Mouse (Mus musculus): ENCODE measurements at regions not wholly inside any gene's neighbourhood (a gene's known extent, or its start where the extent isn't known, plus 50 kb on each side); places are given as distances from the start of the nearest gene placed in this dataset.

GRCm38 (mm10) chr3:60292940-60293339, 179.7 kb upstream of the Mbnl1 start:
- no peak for TF ChIP-seq CTCF (IDR thresholded peaks at IDR 0.05; ENCODE audit: borderline replicate concordance, control insufficient read depth, extremely low read depth, insufficient read depth, low read length, poor library complexity)
- TF ChIP-seq POLR2A (IDR thresholded peaks at IDR 0.05; ENCODE audit: control insufficient read depth, extremely low read depth, insufficient read depth, low read length, poor library complexity), result no peak
- WGBS, result 96% methylated on average over 2 of the region's 2 CpGs
- H3K27ac ChIP-seq (ENCODE audit: control insufficient read depth, insufficient read depth, low read length), result no peak overlapping the region
- no peak for DNase-seq
- H3K4me1 ChIP-seq (replicated peaks; ENCODE audit: control insufficient read depth, insufficient read depth, low read length), result no peaks in the 10 kb centered on the region
- no peaks in the 10 kb centered on the region for H3K36me3 ChIP-seq (ENCODE audit: control insufficient read depth, insufficient read depth, low read length)
- H3K27me3 ChIP-seq (ENCODE audit: control insufficient read depth, insufficient read depth, low read length), result no peaks in the 10 kb centered on the region
- H3K4me3 ChIP-seq (ENCODE audit: control insufficient read depth, insufficient read depth, low read length), result no peak overlapping the region

GRCm38 (mm10) chr3:60305399-60305798, 167.2 kb upstream of the Mbnl1 start:
- no peak overlapping the region for H3K4me3 ChIP-seq (ENCODE audit: control insufficient read depth, insufficient read depth, low read length)
- DNase-seq, result no peak
- TF ChIP-seq CTCF (IDR thresholded peaks at IDR 0.05; ENCODE audit: borderline replicate concordance, control insufficient read depth, extremely low read depth, insufficient read depth, low read length, poor library complexity) (no peak), POLR2A (IDR thresholded peaks at IDR 0.05; ENCODE audit: control insufficient read depth, extremely low read depth, insufficient read depth, low read length, poor library complexity) (no peak)
- no peak overlapping the region for H3K27ac ChIP-seq (ENCODE audit: control insufficient read depth, insufficient read depth, low read length)
- H3K27me3 ChIP-seq (ENCODE audit: control insufficient read depth, insufficient read depth, low read length), result no peaks in the 10 kb centered on the region
- H3K4me1 ChIP-seq (replicated peaks; ENCODE audit: control insufficient read depth, insufficient read depth, low read length), result no peaks in the 10 kb centered on the region
- H3K36me3 ChIP-seq (ENCODE audit: control insufficient read depth, insufficient read depth, low read length), result no peaks in the 10 kb centered on the region
- WGBS, result 94% methylated on average over 3 of the region's 3 CpGs

GRCm38 (mm10) chr3:60310402-60310801, 162.2 kb upstream of the Mbnl1 start:
- no peaks in the 10 kb centered on the region for H3K27me3 ChIP-seq (ENCODE audit: control insufficient read depth, insufficient read depth, low read length)
- TF ChIP-seq POLR2A (IDR thresholded peaks at IDR 0.05; ENCODE audit: control insufficient read depth, extremely low read depth, insufficient read depth, low read length, poor library complexity), result no peak
- no peak for TF ChIP-seq CTCF (IDR thresholded peaks at IDR 0.05; ENCODE audit: borderline replicate concordance, control insufficient read depth, extremely low read depth, insufficient read depth, low read length, poor library complexity)
- DNase-seq, result no peak
- no peaks in the 10 kb centered on the region for H3K4me1 ChIP-seq (replicated peaks; ENCODE audit: control insufficient read depth, insufficient read depth, low read length)
- no peak overlapping the region for H3K27ac ChIP-seq (ENCODE audit: control insufficient read depth, insufficient read depth, low read length)
- H3K36me3 ChIP-seq (ENCODE audit: control insufficient read depth, insufficient read depth, low read length), result no peaks in the 10 kb centered on the region
- H3K4me3 ChIP-seq (ENCODE audit: control insufficient read depth, insufficient read depth, low read length), result no peak overlapping the region
- 96% methylated on average over 3 of the region's 3 CpGs for WGBS

GRCm38 (mm10) chr3:60311178-60311577, 161.5 kb upstream of the Mbnl1 start:
- no peak for DNase-seq
- Histone ChIP-seq H3K36me3 (ENCODE audit: control insufficient read depth, insufficient read depth, low read length) (no peaks in the 10 kb centered on the region), H3K4me3 (ENCODE audit: control insufficient read depth, insufficient read depth, low read length) (no peak overlapping the region), H3K27me3 (ENCODE audit: control insufficient read depth, insufficient read depth, low read length) (no peaks in the 10 kb centered on the region), H3K27ac (ENCODE audit: control insufficient read depth, insufficient read depth, low read length) (no peak overlapping the region), H3K4me1 (replicated peaks; ENCODE audit: control insufficient read depth, insufficient read depth, low read length) (no peaks in the 10 kb centered on the region)
- 76% methylated on average over 3 of the region's 3 CpGs for WGBS
- TF ChIP-seq POLR2A (IDR thresholded peaks at IDR 0.05; ENCODE audit: control insufficient read depth, extremely low read depth, insufficient read depth, low read length, poor library complexity) (no peak), CTCF (IDR thresholded peaks at IDR 0.05; ENCODE audit: borderline replicate concordance, control insufficient read depth, extremely low read depth, insufficient read depth, low read length, poor library complexity) (no peak)

GRCm38 (mm10) chr3:60320213-60320936, 152.3 kb upstream of the Mbnl1 start:
- Histone ChIP-seq H3K4me1 (replicated peaks; ENCODE audit: control insufficient read depth, insufficient read depth, low read length) (no peaks in the 10 kb centered on the region), H3K27ac (ENCODE audit: control insufficient read depth, insufficient read depth, low read length) (no peak overlapping the region), H3K36me3 (ENCODE audit: control insufficient read depth, insufficient read depth, low read length) (no peaks in the 10 kb centered on the region), H3K4me3 (ENCODE audit: control insufficient read depth, insufficient read depth, low read length) (no peak overlapping the region), H3K27me3 (ENCODE audit: control insufficient read depth, insufficient read depth, low read length) (no peaks in the 10 kb centered on the region)
- WGBS, result 82% methylated on average over 1 of the region's 1 CpGs
- no peak for TF ChIP-seq CTCF (IDR thresholded peaks at IDR 0.05; ENCODE audit: borderline replicate concordance, control insufficient read depth, extremely low read depth, insufficient read depth, low read length, poor library complexity)
- TF ChIP-seq POLR2A (IDR thresholded peaks at IDR 0.05; ENCODE audit: control insufficient read depth, extremely low read depth, insufficient read depth, low read length, poor library complexity), result no peak
- DNase-seq, result peak; percentile 63

GRCm38 (mm10) chr3:60323514-60323913, 149.1 kb upstream of the Mbnl1 start:
- Histone ChIP-seq H3K4me1 (replicated peaks; ENCODE audit: control insufficient read depth, insufficient read depth, low read length) (no peaks in the 10 kb centered on the region), H3K27ac (ENCODE audit: control insufficient read depth, insufficient read depth, low read length) (no peak overlapping the region), H3K36me3 (ENCODE audit: control insufficient read depth, insufficient read depth, low read length) (no peaks in the 10 kb centered on the region), H3K27me3 (ENCODE audit: control insufficient read depth, insufficient read depth, low read length) (no peaks in the 10 kb centered on the region), H3K4me3 (ENCODE audit: control insufficient read depth, insufficient read depth, low read length) (no peak overlapping the region)
- no peak for DNase-seq
- TF ChIP-seq POLR2A (IDR thresholded peaks at IDR 0.05; ENCODE audit: control insufficient read depth, extremely low read depth, insufficient read depth, low read length, poor library complexity) (no peak), CTCF (IDR thresholded peaks at IDR 0.05; ENCODE audit: borderline replicate concordance, control insufficient read depth, extremely low read depth, insufficient read depth, low read length, poor library complexity) (no peak)

GRCm38 (mm10) chr3:60324416-60324815, 148.2 kb upstream of the Mbnl1 start:
- Histone ChIP-seq H3K27ac (ENCODE audit: control insufficient read depth, insufficient read depth, low read length) (no peak overlapping the region), H3K4me1 (replicated peaks; ENCODE audit: control insufficient read depth, insufficient read depth, low read length) (no peaks in the 10 kb centered on the region), H3K4me3 (ENCODE audit: control insufficient read depth, insufficient read depth, low read length) (no peak overlapping the region), H3K36me3 (ENCODE audit: control insufficient read depth, insufficient read depth, low read length) (no peaks in the 10 kb centered on the region), H3K27me3 (ENCODE audit: control insufficient read depth, insufficient read depth, low read length) (no peaks in the 10 kb centered on the region)
- no peak for TF ChIP-seq POLR2A (IDR thresholded peaks at IDR 0.05; ENCODE audit: control insufficient read depth, extremely low read depth, insufficient read depth, low read length, poor library complexity)
- DNase-seq, result no peak

All from thymus, adult 2 months (tissue).